Mouse (Mus musculus) bone marrow, adult 2 months (tissue): ENCODE data around the gene Atp10a.

Source experiments
- CTCF ChIP-seq: fragments of 200-500 bp; IDR thresholded peaks from 2 replicates; pipeline ENCODE4 v1.5.1; 2011; ENCODE audit warnings: low read length, control low read depth; ENCODE audit not compliant: control insufficient read depth, insufficient read depth
- POLR2A ChIP-seq: fragments of 200-500 bp; IDR thresholded peaks from 2 replicates; pipeline ENCODE4 v1.6.1; 2011; ENCODE audit warnings: low read depth, mild to moderate bottlenecking, control low read depth, low read length, borderline replicate concordance; ENCODE audit not compliant: control insufficient read depth

DNA sequence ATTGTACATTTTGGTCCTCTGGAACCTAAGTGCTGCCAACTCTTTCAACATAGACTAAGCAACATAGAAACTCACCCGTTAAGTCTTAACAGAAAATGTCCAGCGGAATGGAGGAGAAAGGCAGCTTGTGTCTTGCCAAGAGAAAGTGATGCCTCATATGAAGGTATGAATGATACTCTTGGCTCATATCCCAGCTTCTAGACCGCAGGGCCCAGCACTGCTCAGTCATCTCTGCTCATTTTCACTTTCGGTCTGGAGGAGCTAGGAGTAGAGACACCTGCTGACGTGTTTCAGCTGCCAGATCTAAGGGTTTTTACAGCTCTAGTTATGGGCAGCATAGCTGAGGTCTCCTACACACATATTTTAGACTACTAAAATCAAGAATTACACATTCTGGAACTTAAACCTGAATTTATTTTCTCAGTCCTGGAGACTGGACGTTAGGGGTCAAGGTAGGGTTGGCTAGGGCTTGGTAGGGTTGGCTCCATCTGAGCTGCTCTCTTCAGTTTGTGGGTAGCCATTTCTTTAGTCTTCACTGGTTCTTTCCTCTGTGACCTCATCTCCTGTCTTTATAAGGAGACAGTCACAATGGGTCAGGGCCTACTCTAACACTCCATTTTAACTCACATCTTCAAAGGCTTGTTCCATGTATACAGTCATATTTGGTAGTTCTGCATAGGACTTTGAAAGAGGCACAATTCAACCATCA lies 94.1 kb downstream of the Atp10a start:
- TF ChIP-seq CTCF = no peak
- TF ChIP-seq POLR2A = no peak
